Mouse (Mus musculus): Measurements from ENCODE around the gene Senp1. TPM values are rescaled to one million over a fixed set of nuclear protein-coding genes. Genes with fewer than 3 reads are reported as not detected.

Senp1 gene
- 45.5 and 46.0 TPM in 2 replicates for total RNA-seq (2014; fragmentation: Nextera tagmentation)
- 35.2 and 39.0 TPM in 2 replicates for total RNA-seq (2017)

DNA sequence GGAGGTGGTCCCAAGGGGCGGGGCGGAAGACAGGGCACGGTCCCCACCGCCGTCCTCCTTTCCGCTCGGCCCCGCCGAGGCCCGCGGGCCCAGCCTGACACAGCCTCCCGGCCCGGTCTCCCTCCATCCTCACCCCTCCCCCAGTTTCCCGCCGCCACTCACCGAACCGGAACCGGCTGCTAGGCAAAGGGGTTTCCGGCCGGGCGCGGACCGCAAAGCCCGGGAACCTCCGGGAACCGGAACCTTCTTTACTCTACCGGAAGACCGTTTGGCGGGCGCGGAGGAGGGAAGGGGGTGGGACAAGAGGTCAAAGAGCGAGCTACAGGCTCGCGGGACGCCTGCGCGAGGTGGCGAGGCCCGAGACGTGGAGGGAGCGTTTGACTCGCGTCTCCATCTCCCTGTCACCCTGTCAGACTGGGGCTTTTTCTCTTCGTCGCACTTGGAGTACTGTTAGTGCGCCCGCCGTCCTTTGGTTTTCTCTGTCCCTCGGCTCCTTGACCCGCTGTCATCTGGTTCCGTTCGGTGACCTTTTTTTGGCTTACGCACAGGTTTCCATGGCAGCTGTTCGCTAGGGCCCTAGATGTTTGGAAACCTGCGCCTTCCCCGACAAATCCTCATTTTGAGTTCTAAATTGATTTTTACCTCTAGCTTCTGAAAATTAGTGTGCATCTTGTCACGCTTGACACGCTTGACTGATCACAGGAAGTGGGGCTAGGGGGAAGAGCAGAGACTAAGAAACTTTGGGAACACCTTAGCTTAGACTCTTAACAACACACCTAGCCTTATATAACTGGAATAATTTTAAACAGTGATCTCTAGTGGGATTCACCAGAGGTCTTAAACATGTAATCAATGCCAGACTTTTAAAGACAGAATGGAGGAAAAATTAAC is at the start of gene Senp1:
Senp1 (minus strand) TSS at position 624 of the 891 bp plus-strand sequence.
- peak; percentile 88 for ATAC-seq (replicated peaks; ENCODE audit: low FRiP score, low TSS enrichment, poor library complexity, severe bottlenecking)

DNA sequence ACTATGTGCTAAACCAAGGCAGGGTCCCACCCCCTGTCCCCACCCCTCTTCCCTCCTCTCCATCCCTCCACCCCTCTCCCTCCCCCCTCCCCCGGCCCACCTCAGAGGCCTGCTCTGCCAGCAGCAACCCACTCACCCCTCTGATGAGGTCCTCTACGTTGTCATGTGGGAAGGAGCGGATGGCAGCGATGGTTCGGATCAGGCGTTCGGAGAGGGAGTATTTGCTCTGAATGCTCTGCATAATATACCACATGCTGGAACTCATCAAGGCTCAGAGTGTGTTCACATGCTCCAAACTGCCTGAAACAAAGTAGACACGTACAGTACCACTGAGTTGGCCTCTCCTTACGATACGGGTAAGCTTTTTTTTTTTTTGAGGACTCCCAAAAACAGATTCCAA is 49.0 kb upstream of the Senp1 start:
- no peak for ATAC-seq (replicated peaks; ENCODE audit: low FRiP score, low TSS enrichment, poor library complexity, severe bottlenecking)

- no peak for ATAC-seq (replicated peaks; ENCODE audit: low FRiP score, low TSS enrichment, poor library complexity, severe bottlenecking)
Observed at GRCm38 (mm10) chr15:98140809-98141208, 47.3 kb upstream of the Senp1 start.

- no peak for ATAC-seq (replicated peaks; ENCODE audit: low FRiP score, low TSS enrichment, poor library complexity, severe bottlenecking)
Observed at GRCm38 (mm10) chr15:98139763-98140162, 46.2 kb upstream of the Senp1 start.

- no peak for ATAC-seq (replicated peaks; ENCODE audit: low FRiP score, low TSS enrichment, poor library complexity, severe bottlenecking)
Observed at GRCm38 (mm10) chr15:98136871-98137270, 43.3 kb upstream of the Senp1 start.

DNA sequence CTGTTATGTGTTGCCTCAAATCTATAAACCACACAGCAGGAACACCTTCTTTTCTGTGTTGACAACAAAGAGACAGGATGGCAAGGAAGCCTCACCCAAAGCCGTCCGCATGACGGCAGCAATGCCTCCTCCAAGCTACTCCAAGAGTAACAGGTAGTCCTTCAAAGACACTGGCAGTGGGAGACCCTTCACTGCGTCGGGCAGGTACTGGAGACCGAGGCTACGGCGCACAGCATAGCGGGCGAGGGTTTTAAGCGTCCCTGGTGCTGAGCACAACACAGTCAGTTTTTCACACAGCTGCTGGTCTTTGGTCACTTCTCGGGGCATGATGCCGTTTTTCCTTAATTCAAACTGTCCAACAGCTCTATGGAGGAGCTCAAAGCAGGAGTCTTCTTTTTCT is 42.1 kb upstream of the Senp1 start:
- ATAC-seq (replicated peaks; ENCODE audit: low FRiP score, low TSS enrichment, poor library complexity, severe bottlenecking), result no peak

GRCm38 (mm10) chr15:98134666-98135065 is 41.1 kb upstream of the Senp1 start:
- no peak for ATAC-seq (replicated peaks; ENCODE audit: low FRiP score, low TSS enrichment, poor library complexity, severe bottlenecking)

DNA sequence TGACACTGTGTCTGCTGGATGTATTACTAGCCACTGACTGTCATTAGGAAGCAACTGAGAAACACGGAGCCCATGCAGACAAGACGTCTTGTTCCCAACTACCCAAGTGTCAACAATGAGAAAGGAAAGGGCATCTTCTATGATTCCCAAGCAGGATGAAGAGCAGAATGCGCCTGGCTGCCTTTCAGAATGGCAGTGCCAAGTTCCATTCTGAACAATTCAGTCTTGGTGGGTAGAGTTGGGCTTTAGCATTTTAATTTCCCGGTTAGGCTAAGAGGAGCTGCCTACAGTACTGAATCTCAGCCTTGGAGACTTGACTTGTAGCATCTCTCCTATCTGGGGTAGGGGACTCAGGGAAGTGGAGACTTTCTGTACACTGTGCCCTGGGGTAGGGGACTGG is 40.5 kb upstream of the Senp1 start:
- ATAC-seq (replicated peaks; ENCODE audit: low FRiP score, low TSS enrichment, poor library complexity, severe bottlenecking), result no peak

DNA sequence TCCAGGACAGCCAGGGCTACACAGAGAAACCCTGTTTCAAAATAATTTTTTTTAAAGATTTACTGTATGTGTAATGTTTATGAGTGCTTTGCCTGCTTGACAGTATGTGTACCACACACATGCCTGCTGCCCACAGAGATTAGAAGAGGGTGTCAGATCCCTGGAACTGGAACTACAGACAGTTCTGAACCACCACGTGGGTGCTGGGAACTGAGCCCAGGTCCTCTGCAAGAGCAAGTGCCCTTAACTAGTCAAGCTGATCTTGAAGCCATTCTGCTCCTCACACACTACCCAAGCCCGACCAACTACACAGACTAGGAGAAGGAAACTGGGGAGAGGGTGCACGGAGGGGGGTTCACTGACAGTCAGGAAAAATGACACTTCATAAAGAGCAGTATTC is 39.9 kb upstream of the Senp1 start:
- no peak for ATAC-seq (replicated peaks; ENCODE audit: low FRiP score, low TSS enrichment, poor library complexity, severe bottlenecking)

GRCm38 (mm10) chr15:98131942-98132655 is 38.6 kb upstream of the Senp1 start:
- ATAC-seq (replicated peaks; ENCODE audit: low FRiP score, low TSS enrichment, poor library complexity, severe bottlenecking), result no peak

DNA sequence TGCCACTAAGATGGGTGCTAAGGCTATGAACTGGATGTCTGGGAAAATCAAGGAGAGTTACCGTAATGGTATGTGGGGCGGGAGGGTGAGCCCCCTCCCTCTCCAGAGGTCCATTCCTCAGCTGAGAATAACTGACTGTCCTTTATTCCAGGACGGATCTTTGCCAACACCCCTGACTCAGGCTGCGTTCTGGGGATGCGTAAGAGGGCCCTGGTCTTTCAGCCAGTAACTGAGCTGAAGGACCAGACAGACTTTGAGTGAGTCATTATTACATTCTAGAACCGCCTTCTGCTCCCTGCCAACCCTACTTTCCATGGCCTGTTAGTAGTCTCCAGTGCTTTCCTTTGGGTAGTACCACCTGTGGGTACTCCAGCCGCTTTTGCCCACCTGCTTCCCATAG is 37.9 kb upstream of the Senp1 start:
- no peak for ATAC-seq (replicated peaks; ENCODE audit: low FRiP score, low TSS enrichment, poor library complexity, severe bottlenecking)

DNA sequence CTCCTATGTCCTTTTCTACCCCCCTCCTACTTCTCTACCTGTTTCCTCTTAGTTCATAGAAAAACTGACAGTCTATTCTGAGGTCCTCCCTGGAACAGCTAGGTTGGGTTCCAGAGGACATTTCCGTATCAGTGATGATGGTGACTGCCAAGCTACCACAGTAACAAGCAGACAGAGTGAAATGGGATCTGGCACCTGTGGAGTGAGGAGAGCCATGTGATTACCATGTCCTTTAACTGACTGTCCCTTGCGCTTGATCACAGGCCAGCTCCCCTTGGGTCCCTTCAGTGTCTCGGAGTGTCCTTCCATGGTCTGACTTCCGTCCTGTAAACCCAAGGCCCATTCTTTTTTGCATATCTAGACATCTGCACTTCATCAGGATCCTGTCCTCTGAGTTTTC is 37.5 kb upstream of the Senp1 start:
- ATAC-seq (replicated peaks; ENCODE audit: low FRiP score, low TSS enrichment, poor library complexity, severe bottlenecking), result no peak

DNA sequence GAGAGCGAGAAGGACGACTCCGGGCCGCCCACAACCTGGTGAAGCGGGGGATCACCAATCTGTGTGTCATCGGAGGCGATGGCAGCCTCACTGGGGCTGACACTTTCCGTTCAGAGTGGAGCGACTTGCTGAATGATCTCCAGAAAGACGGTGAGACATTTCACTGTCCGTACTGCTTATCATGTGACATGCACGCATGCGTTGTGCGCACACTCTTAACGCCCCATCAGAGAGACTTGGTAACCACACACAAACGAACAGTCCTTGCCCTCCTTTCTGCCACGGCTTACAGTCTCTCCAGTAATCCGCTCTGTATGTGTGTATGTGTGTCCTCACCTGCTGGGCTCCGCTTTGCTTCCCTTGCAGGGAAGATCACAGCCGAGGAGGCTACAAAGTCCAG is 27.3 kb upstream of the Senp1 start:
- ATAC-seq (replicated peaks; ENCODE audit: low FRiP score, low TSS enrichment, poor library complexity, severe bottlenecking), result no peak

- ATAC-seq (replicated peaks; ENCODE audit: low FRiP score, low TSS enrichment, poor library complexity, severe bottlenecking), result no peak
Observed at GRCm38 (mm10) chr15:98119363-98119762, 25.8 kb upstream of the Senp1 start.

- peak; percentile 91 for ATAC-seq (replicated peaks; ENCODE audit: low FRiP score, low TSS enrichment, poor library complexity, severe bottlenecking)
Observed at GRCm38 (mm10) chr15:98116287-98116686, 22.7 kb upstream of the Senp1 start.

DNA sequence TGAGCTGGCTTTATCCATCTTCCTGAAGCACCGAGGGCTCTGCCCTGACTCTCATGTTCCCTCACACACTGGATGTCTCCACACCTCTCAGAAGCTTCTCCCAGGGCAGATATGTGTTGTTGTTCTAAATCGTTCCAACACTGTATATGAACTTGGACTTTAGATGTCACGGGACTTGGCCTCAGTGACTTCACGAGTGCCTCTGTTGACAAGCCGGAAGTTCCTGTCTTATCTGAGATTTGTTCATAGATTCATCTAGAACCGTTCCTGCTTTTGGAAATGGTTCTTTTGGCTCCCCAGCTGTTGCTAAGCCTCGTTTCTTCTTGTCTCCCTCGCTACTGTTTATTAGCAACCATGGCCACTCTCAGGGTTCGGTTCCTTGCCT is 22.2 kb upstream of the Senp1 start:
- ATAC-seq (replicated peaks; ENCODE audit: low FRiP score, low TSS enrichment, poor library complexity, severe bottlenecking), result peak; percentile 13

GRCm38 (mm10) chr15:98114852-98115778 is 21.6 kb upstream of the Senp1 start:
- ATAC-seq (replicated peaks; ENCODE audit: low FRiP score, low TSS enrichment, poor library complexity, severe bottlenecking), result no peak

DNA sequence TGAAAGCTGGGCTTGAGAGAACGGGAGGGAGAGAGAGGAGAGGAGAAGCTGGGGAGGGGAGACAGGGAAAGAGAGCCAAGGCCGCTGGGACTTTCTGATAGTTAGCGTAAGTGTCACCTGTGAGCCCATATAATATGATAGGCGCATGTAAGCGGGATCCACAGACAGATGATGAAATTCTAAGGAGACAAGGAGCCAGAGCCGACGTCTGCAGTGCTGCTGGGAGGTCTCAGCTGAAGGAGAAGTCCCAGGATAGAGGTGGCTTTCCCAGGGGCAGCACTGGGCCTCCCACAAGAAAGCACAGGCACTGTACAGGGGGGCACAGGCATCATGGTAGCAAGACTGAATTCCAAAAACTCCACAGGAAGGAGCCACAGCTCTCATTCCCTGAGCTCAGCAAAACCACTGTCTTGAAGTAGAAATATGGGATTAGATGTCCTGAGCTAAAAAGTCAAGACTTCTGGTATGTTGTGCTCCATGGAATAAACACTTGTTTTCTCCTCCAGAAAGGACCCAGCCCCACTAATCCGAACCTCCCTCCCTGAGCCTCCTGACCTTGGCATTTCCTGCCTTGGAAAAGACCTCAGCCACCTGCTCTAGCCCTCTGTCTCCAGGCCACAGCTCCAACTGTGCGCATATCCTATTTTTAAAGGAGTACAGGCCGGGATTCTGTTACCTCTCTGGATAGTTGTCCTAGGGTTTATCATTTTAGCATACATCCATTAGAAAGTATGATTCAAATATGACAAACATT is 20.7 kb upstream of the Senp1 start:
- no peak for ATAC-seq (replicated peaks; ENCODE audit: low FRiP score, low TSS enrichment, poor library complexity, severe bottlenecking)

DNA sequence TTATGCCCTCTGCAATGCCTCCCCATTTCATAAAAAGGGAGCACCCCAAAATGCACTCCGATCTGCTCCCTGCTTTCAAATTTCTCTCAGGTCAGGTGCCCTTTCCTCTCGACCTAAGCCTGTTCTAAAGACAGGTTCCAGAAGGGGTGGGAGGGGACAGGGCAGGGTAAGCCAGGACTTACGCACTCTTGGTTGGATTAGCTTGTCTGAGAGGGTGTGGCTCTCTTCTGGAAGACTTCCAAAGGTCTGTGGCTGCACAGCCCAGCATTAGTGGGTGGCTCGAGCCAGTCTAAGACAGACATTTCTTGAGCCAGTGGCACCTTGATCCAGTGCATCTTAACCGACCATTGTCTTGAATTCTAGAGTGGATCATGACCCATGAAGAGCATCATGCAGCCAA is 18.2 kb upstream of the Senp1 start:
- ATAC-seq (replicated peaks; ENCODE audit: low FRiP score, low TSS enrichment, poor library complexity, severe bottlenecking), result peak; percentile 61

All from megakaryocyte-erythroid progenitor cell, adult 5-6 weeks (primary cell).